Mouse (Mus musculus) kidney, postnatal 14 days (tissue): ENCODE measurements around the gene Slc30a6.
"Not testable (repeated sequence)": the region's sequence is repeated elsewhere in the genome, so short reads cannot be mapped to it uniquely, and the experiment has no call there.

Source experiments
- DNase-seq: peaks from one replicate; pipeline ENCODE4 v3.0.0; 2022; ENCODE audit warnings: mixed read lengths

The Slc30a6 gene

GRCm38 (mm10) chr17:74453928-74454327, 58.5 kb downstream of the Slc30a6 start:
- DNase-seq, result no peak

DNA sequence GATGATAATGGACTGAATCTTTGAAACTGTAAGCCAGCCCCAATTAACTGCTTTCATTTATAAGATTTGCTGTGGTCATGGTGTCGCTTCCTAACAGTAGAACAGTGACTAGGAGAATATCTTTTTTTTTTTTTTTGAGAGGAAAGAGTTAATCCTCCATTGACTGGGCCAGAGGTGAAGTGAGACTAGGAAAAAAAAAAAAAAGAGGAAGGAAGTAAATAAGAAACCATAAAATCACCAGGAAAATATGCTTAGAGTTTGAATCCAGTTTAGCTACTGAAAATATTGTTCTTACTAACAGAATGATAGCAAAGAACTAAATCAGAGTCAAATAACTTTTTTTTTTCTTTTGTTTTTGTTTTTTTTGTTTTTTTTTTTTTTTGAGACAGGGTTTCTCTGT, 59.3 kb downstream of the Slc30a6 start:
- no peak for DNase-seq

DNA sequence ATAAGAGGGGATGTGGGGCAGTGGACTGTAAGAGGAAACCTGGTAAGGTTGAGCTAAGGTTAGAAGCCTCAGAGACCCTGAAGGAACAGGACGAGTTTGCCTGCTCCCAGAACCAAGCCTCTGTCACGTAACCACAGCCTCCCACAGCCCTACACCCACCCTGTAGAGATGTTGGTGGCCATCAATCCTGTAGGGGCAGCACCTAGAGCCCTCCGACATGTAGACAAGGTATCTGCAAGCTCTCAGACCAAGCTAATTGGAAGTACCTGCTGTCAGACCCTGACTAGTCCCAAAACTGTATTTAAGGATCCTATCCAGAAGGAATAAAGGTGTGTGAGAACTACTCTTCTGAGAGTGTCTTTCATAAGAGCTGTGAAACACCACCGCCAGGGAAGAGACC, 60.0 kb downstream of the Slc30a6 start:
- no peak for DNase-seq

GRCm38 (mm10) chr17:74456825-74457224, 61.4 kb downstream of the Slc30a6 start:
- no peak for DNase-seq

DNA sequence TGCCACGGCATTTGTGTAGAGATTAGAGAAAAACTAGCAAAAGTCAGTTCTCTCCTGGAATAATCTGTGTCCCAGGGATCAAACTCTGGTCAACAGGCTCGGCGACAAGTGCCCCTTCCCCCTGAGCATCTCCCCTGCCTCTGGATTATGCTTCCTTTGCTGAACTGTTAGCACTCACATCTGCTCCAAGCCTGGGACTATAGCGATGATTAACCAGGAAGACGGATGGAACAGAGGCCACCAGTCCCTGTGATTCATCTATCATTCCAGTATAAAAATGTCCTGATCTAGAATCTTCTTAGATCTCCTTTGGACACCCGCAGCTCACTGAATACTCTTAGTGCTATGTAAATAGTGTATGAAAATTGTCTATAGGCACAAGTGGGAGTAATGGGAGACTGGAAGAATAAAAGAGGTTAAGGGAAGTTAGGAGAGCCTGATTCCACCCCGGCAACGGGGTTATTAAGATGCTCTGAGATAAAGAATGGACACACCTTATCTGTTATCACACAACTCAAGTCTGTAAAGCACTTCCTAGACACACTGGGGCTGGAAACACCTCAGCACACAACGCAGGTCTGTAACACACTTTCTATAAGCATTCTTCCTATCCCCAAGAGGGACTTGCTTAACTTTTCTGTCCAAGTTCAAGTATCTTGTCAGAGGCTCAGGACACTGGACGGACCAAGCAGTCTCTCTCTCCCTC, 62.7 kb downstream of the Slc30a6 start:
- no peak for DNase-seq

DNA sequence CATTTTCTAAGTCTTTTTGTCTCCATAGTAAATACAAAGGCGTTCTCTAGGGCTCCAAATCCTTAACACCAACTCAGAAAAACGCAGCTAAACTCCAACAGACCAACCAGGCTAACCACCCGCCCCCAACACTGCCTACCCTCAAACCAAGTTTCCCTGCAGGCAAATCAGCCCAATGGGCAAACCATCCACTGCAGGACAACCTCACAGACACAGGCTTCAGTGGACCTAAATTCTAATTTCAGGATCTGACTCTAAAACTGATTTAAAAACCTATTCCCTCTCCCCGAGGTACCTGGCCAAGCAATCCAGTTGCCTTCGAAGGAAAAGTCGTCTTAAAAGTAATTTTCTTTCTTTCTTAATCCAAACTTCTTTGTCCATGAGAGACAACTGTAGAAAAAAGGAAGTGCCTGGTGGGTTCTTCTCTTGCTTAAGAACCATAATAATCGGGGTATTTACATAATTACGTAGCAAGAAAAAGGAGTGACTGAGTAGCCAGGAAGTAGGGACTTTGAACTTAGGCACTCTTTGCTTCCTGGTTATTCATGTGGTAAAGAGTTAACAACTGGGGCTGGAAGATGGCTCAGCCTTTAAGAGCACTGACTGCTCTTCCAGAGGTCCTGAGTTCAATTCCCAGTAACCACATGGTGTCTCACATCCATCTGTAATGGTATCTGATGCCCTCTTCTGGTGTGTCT, 63.5 kb downstream of the Slc30a6 start, which contains the start of gene Nlrc4:
TSS of gene Nlrc4 (minus strand) at position 432 of the 698 bp plus-strand sequence.
- no peak for DNase-seq

GRCm38 (mm10) chr17:74463510-74463909, 68.1 kb downstream of the Slc30a6 start:
- DNase-seq, result no peak

- DNase-seq, result not testable (repeated sequence)
Observed at GRCm38 (mm10) chr17:74467981-74468380, 72.6 kb downstream of the Slc30a6 start.

GRCm38 (mm10) chr17:74470133-74470532, 74.7 kb downstream of the Slc30a6 start:
- DNase-seq, result not testable (repeated sequence)
